Mouse (Mus musculus): ENCODE data around the gene Specc1.

DNA sequence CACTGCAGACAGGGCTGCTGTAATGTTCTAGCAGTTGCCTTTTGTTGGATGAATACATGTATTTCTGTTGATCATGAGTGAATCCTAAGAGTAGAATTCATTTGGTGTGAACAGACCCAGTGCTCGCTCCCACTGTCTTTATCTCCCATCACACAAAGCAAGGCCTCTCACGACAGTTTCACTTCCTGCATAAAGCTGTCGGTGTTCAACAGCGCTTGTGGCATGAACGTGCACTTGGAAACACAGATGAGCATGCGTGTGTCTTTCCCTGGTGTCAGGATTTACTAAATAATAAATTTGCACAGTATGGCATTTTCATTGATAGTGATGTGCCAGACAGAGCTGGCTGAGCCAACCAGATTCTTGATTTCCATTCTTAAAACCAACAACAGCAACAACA is 6.1 kb downstream of the Specc1 start:
- TF ChIP-seq CTCF (IDR thresholded peaks at IDR 0.05; ENCODE audit: borderline replicate concordance, control insufficient read depth, extremely low read depth, insufficient read depth, low read length, poor library complexity) (no peak), POLR2A (IDR thresholded peaks at IDR 0.05; ENCODE audit: control insufficient read depth, extremely low read depth, insufficient read depth, low read length, poor library complexity) (no peak)
